ENCODE assay signal across 10 mouse cellular contexts in the genomic region with DNA sequence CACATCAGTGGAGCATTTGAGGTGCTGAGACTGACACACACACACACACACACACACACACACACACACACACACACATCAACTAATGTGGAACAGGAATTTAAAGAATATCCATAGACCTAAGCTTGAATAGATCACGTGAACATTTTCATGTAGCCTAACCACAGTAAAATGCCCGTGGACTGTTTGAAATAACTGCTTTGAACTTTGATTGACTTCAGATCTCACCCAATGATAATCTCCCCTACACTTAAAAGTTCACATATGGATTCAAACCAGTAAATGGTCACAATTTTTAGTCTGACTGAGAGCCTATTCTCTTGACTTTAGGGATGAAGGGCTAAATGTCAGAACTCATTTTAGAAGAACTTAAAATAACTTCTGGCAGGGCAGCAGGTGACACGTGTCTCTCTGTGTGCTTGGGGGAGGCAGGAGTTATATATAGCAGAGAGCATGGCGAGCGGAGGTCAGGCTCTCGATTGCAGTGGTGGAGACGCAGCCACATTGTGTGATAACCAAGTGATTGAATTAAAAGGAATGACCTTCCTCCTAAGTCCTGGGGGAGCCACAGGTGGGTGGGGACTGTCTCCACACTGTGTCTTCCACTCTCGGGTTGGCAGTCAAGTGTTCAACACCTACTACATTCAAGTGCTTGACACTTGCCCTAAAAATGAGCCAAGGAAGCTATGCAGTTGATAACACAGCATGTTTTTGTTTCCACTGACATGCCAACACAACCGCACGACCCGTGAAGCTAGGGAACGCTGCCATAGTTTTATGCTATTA. TPM values are rescaled to one million over a fixed set of nuclear protein-coding genes. Genes with fewer than 3 reads are reported as not detected.
A peak's percentile ranks its signal among the peaks of the same experiment; 100 is the strongest.
DNase-seq lines count a peak whose midpoint lies in the region; ATAC-seq and TF ChIP-seq lines count a peak whose summit lies in the region.
"Had no signal": no experiment of that assay in that cellular context is flagged by ENCODE, and none has a peak within 500 bp of the region (broad histone marks: within the 10 kb centered on the region; RNA-seq: fewer than 3 reads in every experiment).

No protein-coding gene starts in this region.

- peak overlapping the region; percentile 59 for H3K4me3 ChIP-seq in heart, embryonic 12.5 days
- peak overlapping the region; percentile 35; the same call in 1 of the 2 replicates for H3K4me3 ChIP-seq in limb, embryonic 13.5 days
- H3K4me3 ChIP-seq in thymus, adult 2 months (ENCODE audit: control insufficient read depth, insufficient read depth, low read length): no peak overlapping the region

- peak overlapping the region; percentile 100 for H3K27ac ChIP-seq in heart, embryonic 12.5 days (ENCODE audit: poor library complexity, severe bottlenecking)
- no peak overlapping the region for H3K27ac ChIP-seq in limb, embryonic 13.5 days
- no peak overlapping the region for H3K27ac ChIP-seq in thymus, adult 2 months (ENCODE audit: control insufficient read depth, insufficient read depth, low read length)

- H3K4me1 ChIP-seq in heart, embryonic 12.5 days (replicated peaks): peaks cover 28% of the 10 kb centered on the region
- H3K4me1 ChIP-seq in limb, embryonic 13.5 days: peaks cover 25% of the 10 kb centered on the region
- H3K4me1 ChIP-seq in thymus, adult 2 months (replicated peaks; ENCODE audit: control insufficient read depth, insufficient read depth, low read length): peaks cover 10% of the 10 kb centered on the region

- ATAC-seq in CD4-positive, CD25-positive, alpha-beta regulatory T cell, adult 4 months: peak; percentile 67
- peak; percentile 85 for ATAC-seq in heart, embryonic 12.5 days (ENCODE audit: insufficient number of reproducible peaks, low FRiP score)
- 0 out of 2 replicates have a peak, but pooled peaks have one; percentile 24 for ATAC-seq in limb, embryonic 13.5 days (ENCODE audit: low FRiP score, low read depth)
- ATAC-seq in erythroid progenitor cell, adult 5-6 weeks (replicated peaks; ENCODE audit: low FRiP score, poor library complexity, severe bottlenecking): no peak

- H3K27me3 ChIP-seq in heart, embryonic 12.5 days (replicated peaks): no peaks in the 10 kb centered on the region
- H3K27me3 ChIP-seq in limb, embryonic 13.5 days: no peaks in the 10 kb centered on the region
- no peaks in the 10 kb centered on the region for H3K27me3 ChIP-seq in thymus, adult 2 months (ENCODE audit: control insufficient read depth, insufficient read depth, low read length)

- peak overlapping the region; percentile 83 for H3K9ac ChIP-seq in heart, embryonic 12.5 days
- no peak overlapping the region for H3K9ac ChIP-seq in limb, embryonic 13.5 days

- WGBS in heart, embryonic 12.5 days: 13% methylated on average over 12 of the region's 12 CpGs
- WGBS in limb, embryonic 13.5 days: 64% methylated on average over 12 of the region's 12 CpGs
- WGBS in thymus, adult 2 months: 33% methylated on average over 12 of the region's 12 CpGs

- peak overlapping the region; percentile 72 for H3K4me2 ChIP-seq in heart, embryonic 12.5 days
- peak overlapping the region; percentile 64 for H3K4me2 ChIP-seq in limb, embryonic 13.5 days (replicated peaks)

- H3K36me3 ChIP-seq in heart, embryonic 12.5 days: peaks cover 19% of the 10 kb centered on the region
- H3K36me3 ChIP-seq in limb, embryonic 13.5 days: no peaks in the 10 kb centered on the region
- no peaks in the 10 kb centered on the region for H3K36me3 ChIP-seq in thymus, adult 2 months (ENCODE audit: control insufficient read depth, insufficient read depth, low read length)

- DNase-seq in ZHBTc4 (ENCODE audit: low read depth, low spot score): peak; percentile 21
- no peak for DNase-seq in frontal cortex, postnatal 36 days (ENCODE audit: low spot score in 2 of 2)
- DNase-seq in urinary bladder, postnatal 36 days (ENCODE audit: low spot score in 2 of 2): no peak
- DNase-seq in thymus, adult 2 months: no peak
- DNase-seq: adrenal gland, postnatal 25 days; right cerebral cortex, postnatal 14 days had no signal

- no peak for TF ChIP-seq CTCF in thymus, adult 2 months (IDR thresholded peaks at IDR 0.05; ENCODE audit: borderline replicate concordance, control insufficient read depth, extremely low read depth, insufficient read depth, low read length, poor library complexity)

- no peaks in the 10 kb centered on the region for H3K9me3 ChIP-seq in heart, embryonic 12.5 days (replicated peaks)
- no peaks in the 10 kb centered on the region for H3K9me3 ChIP-seq in limb, embryonic 13.5 days

- no peak for TF ChIP-seq POLR2A in thymus, adult 2 months (IDR thresholded peaks at IDR 0.05; ENCODE audit: control insufficient read depth, extremely low read depth, insufficient read depth, low read length, poor library complexity)

RNA-seq across cellular contexts. Expression of gene Txlnb, which starts 1.0 kb away (rescaled TPM):
- 1 to 10 TPM in 1 of 2 experiments, under 1 TPM in 1; 0.95 to 2.0 TPM for polyA plus RNA-seq in CD4-positive, CD25-positive, alpha-beta regulatory T cell, adult 4 months (2017; shearing (Covaris generic))
- polyA plus RNA-seq in heart, embryonic 12.5 days (2016; fragmentation: Nextera tagmentation; extraction: Ambion mirVana): 40.9 and 46.9 TPM in 2 replicates
- polyA plus RNA-seq in limb, embryonic 13.5 days (2015; fragmentation: Nextera tagmentation; extraction: Ambion mirVana): 3.8 and 4.5 TPM in 2 replicates
- 0.59 and 5.5 TPM in 2 replicates for polyA plus RNA-seq in thymus, adult 2 months (2012; rRNA removed)
- not detected in 2 replicates for total RNA-seq in erythroid progenitor cell, adult 5-6 weeks (2015; ENCODE audit: low replicate concordance)
- not detected in 2 replicates for total RNA-seq in erythroid progenitor cell, adult 5-6 weeks (2017; ENCODE audit: low replicate concordance)
